28 mouse cellular contexts compared by ENCODE assay signal in the genomic region with DNA sequence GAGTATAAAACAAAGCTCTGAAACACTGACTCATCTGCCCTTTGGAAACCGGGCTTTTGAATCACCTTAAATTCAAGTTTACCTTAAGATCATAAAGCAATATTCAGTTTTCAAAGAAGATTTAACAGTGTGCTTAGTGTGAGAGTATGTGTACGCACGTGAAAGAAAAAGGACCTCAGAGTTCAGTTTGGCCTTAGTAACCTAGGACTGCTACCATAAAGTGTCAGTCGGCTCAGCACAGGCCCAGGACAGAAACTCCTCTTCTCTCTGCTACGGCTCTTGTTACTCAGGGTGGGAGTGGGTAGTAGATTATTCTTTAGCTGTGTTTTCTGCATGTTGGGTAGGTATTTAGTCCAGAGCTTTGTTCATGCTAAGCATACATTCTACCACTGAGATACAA. TPM values are rescaled to one million over a fixed set of nuclear protein-coding genes. Genes with fewer than 3 reads are reported as not detected.
A peak's percentile ranks its signal among the peaks of the same experiment; 100 is the strongest.
DNase-seq lines count a peak whose midpoint lies in the region; ATAC-seq and TF ChIP-seq lines count a peak whose summit lies in the region.
"Had no signal": no experiment of that assay in that cellular context is flagged by ENCODE, and none has a peak within 500 bp of the region (broad histone marks: within the 10 kb centered on the region; RNA-seq: fewer than 3 reads in every experiment).

No protein-coding gene starts in this region.

- WGBS in intestine, embryonic 15.5 days = 73% methylated on average over 5 of the region's 5 CpGs
- 72% methylated on average over 5 of the region's 5 CpGs for WGBS in intestine, postnatal 0 days
- WGBS in intestine, embryonic 16.5 days = 72% methylated on average over 5 of the region's 5 CpGs
- WGBS in heart, adult 2 months = 88% methylated on average over 5 of the region's 5 CpGs

- H3K9ac ChIP-seq in intestine, embryonic 15.5 days = no peak overlapping the region
- no peak overlapping the region for H3K9ac ChIP-seq in intestine, postnatal 0 days (ENCODE audit: low read depth, low read length)
- H3K9ac ChIP-seq in intestine, embryonic 16.5 days (ENCODE audit: low read depth, low read length) = no peak overlapping the region
- no peak overlapping the region for H3K9ac ChIP-seq in heart, adult 2 months (ENCODE audit: low read depth, low read length)

- no peaks in the 10 kb centered on the region for H3K9me3 ChIP-seq in intestine, embryonic 15.5 days
- no peaks in the 10 kb centered on the region for H3K9me3 ChIP-seq in intestine, postnatal 0 days (ENCODE audit: control insufficient read depth)
- H3K9me3 ChIP-seq in intestine, embryonic 16.5 days (ENCODE audit: control insufficient read depth, low read length) = no peaks in the 10 kb centered on the region
- H3K9me3 ChIP-seq: G1E had no signal

- no peak for TF ChIP-seq EP300 in heart, adult 2 months (IDR thresholded peaks at IDR 0.05; ENCODE audit: insufficient read depth, low read depth, low read length)

- no peaks in the 10 kb centered on the region for H3K79me2 ChIP-seq in heart, adult 2 months (replicated peaks; ENCODE audit: control insufficient read depth, insufficient read depth, low read length)

- DNase-seq in layer of hippocampus, adult 2 months (ENCODE audit: low spot score in 2 of 2) = no peak
- no peak for DNase-seq in layer of hippocampus, adult 18-20 months (ENCODE audit: low spot score in 2 of 2)
- DNase-seq in left cerebral cortex, adult 2 months (ENCODE audit: extremely low spot score in 1 of 2, low spot score in 2 of 2) = no peak
- no peak for DNase-seq in left cerebral cortex, postnatal 36 days (ENCODE audit: low spot score in 2 of 2)
- no peak for DNase-seq in heart, adult 2 months
- DNase-seq: adrenal gland, adult 2 months; adrenal gland, adult 8-10 months; adrenal gland, postnatal 10 days; adrenal gland, postnatal 14 days; adrenal gland, postnatal 25 days; adrenal gland, postnatal 36 days; B cell, adult 2 months; cerebellum, adult 11 months; cerebellum, adult 11-12 months had no signal

- H3K27ac ChIP-seq in intestine, embryonic 15.5 days = no peak overlapping the region
- H3K27ac ChIP-seq in intestine, postnatal 0 days (ENCODE audit: low read depth, low read length) = no peak overlapping the region
- H3K27ac ChIP-seq in layer of hippocampus, adult 2 months = 0 out of 2 replicates have a peak overlapping the region, but pooled peaks have one; percentile 32
- H3K27ac ChIP-seq in left cerebral cortex, adult 2 months = peak overlapping the region; percentile 36
- no peak overlapping the region for H3K27ac ChIP-seq in intestine, embryonic 16.5 days (ENCODE audit: low read length)
- H3K27ac ChIP-seq in heart, adult 2 months = no peak overlapping the region

- no peak overlapping the region for H3K4me2 ChIP-seq in intestine, embryonic 15.5 days (replicated peaks)
- no peak overlapping the region for H3K4me2 ChIP-seq in intestine, postnatal 0 days (replicated peaks; ENCODE audit: low read depth)
- H3K4me2 ChIP-seq in intestine, embryonic 16.5 days (ENCODE audit: low read depth, low read length) = no peak overlapping the region

- no peaks in the 10 kb centered on the region for H3K4me1 ChIP-seq in intestine, embryonic 15.5 days (replicated peaks)
- no peaks in the 10 kb centered on the region for H3K4me1 ChIP-seq in intestine, postnatal 0 days (replicated peaks; ENCODE audit: control insufficient read depth, insufficient read depth, low read length)
- H3K4me1 ChIP-seq in intestine, embryonic 16.5 days (ENCODE audit: control insufficient read depth, insufficient read depth, low read length) = no peaks in the 10 kb centered on the region
- no peaks in the 10 kb centered on the region for H3K4me1 ChIP-seq in heart, adult 2 months (ENCODE audit: control insufficient read depth, insufficient read depth, low read length)

- TF ChIP-seq POLR2A in heart, adult 2 months (IDR thresholded peaks at IDR 0.05; ENCODE audit: insufficient read depth, low read depth, low read length) = no peak

- peak; percentile 53; the same call in 1 of the 2 replicates for ATAC-seq in intestine, embryonic 15.5 days
- ATAC-seq in intestine, postnatal 0 days = no peak
- 0 out of 2 replicates have a peak, but pooled peaks have one; percentile 52 for ATAC-seq in intestine, embryonic 16.5 days
- ATAC-seq: activated CD4-positive, CD25-positive, alpha-beta regulatory T cell, adult 4 months; CD4-positive, CD25-positive, alpha-beta regulatory T cell, adult 4 months; Patski had no signal

- no peak for TF ChIP-seq CTCF in intestine, postnatal 0 days (IDR thresholded peaks at IDR 0.05; ENCODE audit: low read depth)
- no peak for TF ChIP-seq CTCF in layer of hippocampus, adult 2 months (conservative IDR thresholded peaks at IDR 0.05)
- TF ChIP-seq CTCF in left cerebral cortex, adult 2 months (IDR thresholded peaks at IDR 0.05) = no peak
- TF ChIP-seq CTCF in heart, adult 2 months (IDR thresholded peaks at IDR 0.05) = no peak

- no peaks in the 10 kb centered on the region for H3K27me3 ChIP-seq in intestine, embryonic 15.5 days (replicated peaks)
- H3K27me3 ChIP-seq in intestine, postnatal 0 days (replicated peaks; ENCODE audit: control insufficient read depth, insufficient read depth, low read length) = no peaks in the 10 kb centered on the region
- H3K27me3 ChIP-seq in intestine, embryonic 16.5 days (replicated peaks; ENCODE audit: control insufficient read depth, insufficient read depth, low read length) = no peaks in the 10 kb centered on the region
- no peaks in the 10 kb centered on the region for H3K27me3 ChIP-seq in heart, adult 2 months (ENCODE audit: control insufficient read depth, insufficient read depth, low read length)
- H3K27me3 ChIP-seq: CH12.LX, Patski had no signal

- no peak overlapping the region for H3K4me3 ChIP-seq in intestine, embryonic 15.5 days (replicated peaks)
- H3K4me3 ChIP-seq in intestine, postnatal 0 days (ENCODE audit: low read depth, low read length) = no peak overlapping the region
- no peak overlapping the region for H3K4me3 ChIP-seq in layer of hippocampus, adult 2 months
- no peak overlapping the region for H3K4me3 ChIP-seq in left cerebral cortex, adult 2 months
- no peak overlapping the region for H3K4me3 ChIP-seq in intestine, embryonic 16.5 days (ENCODE audit: low read length)
- H3K4me3 ChIP-seq in heart, adult 2 months = no peak overlapping the region

- intact Hi-C loops in left cerebral cortex, adult 2 months (cut with DNase I) = loop anchor here (1.0 to 2.0 kb wide), 3 partner anchors 44 to 75 kb away; no protein-coding TSS in a partner anchor
- intact Hi-C loops in left cerebral cortex, postnatal 36 days (cut with DNase I) = no loop called here
- intact Hi-C loops in heart, adult 2 months (cut with DNase I) = no loop called here

- H3K36me3 ChIP-seq in intestine, embryonic 15.5 days = no peaks in the 10 kb centered on the region
- no peaks in the 10 kb centered on the region for H3K36me3 ChIP-seq in intestine, postnatal 0 days (ENCODE audit: control insufficient read depth, insufficient read depth)
- no peaks in the 10 kb centered on the region for H3K36me3 ChIP-seq in intestine, embryonic 16.5 days (ENCODE audit: control insufficient read depth, insufficient read depth, low read length)
- no peaks in the 10 kb centered on the region for H3K36me3 ChIP-seq in heart, adult 2 months (ENCODE audit: control insufficient read depth, insufficient read depth, low read length)

RNA-seq across cellular contexts. Expression of gene Btbd8, which starts 11.8 kb away (rescaled TPM):
- 4.0 and 4.1 TPM in 2 replicates for polyA plus RNA-seq in intestine, embryonic 15.5 days (2015; fragmentation: Nextera tagmentation; extraction: Ambion mirVana)
- 1.3 and 1.5 TPM in 2 replicates for polyA plus RNA-seq in intestine, postnatal 0 days (2015; fragmentation: Nextera tagmentation; extraction: Ambion mirVana)
- 100 to 1,000 TPM; 105 to 114 TPM for total RNA-seq in layer of hippocampus, adult 2 months (2021)
- total RNA-seq in layer of hippocampus, adult 18-20 months (2021) = 100 to 1,000 TPM; 105 to 115 TPM
- 100 to 1,000 TPM; 161 to 177 TPM for total RNA-seq in left cerebral cortex, adult 2 months (2021)
- total RNA-seq in left cerebral cortex, postnatal 36 days (2021) = 100 to 1,000 TPM; 159 to 177 TPM
- 2.7 and 2.8 TPM in 2 replicates for polyA plus RNA-seq in intestine, embryonic 16.5 days (2015; fragmentation: Nextera tagmentation; extraction: Ambion mirVana)
- total RNA-seq in heart, adult 2 months (2021) = 1 to 10 TPM; 5.1 to 5.6 TPM
- polyA plus RNA-seq in heart, adult 2 months (2012; rRNA removed) = 0.90 and 1.2 TPM in 2 replicates

RNA-seq across cellular contexts. Expression of gene Lpcat2b, which starts 18.3 kb away (rescaled TPM):
- not detected in 2 replicates for polyA plus RNA-seq in intestine, embryonic 15.5 days (2015; fragmentation: Nextera tagmentation; extraction: Ambion mirVana)
- polyA plus RNA-seq in intestine, postnatal 0 days (2015; fragmentation: Nextera tagmentation; extraction: Ambion mirVana) = not detected in 2 replicates
- under 1 TPM in 1 of 2 experiments, not detected in 1; 0.31 TPM for total RNA-seq in layer of hippocampus, adult 2 months (2021)
- under 1 TPM; 0.10 to 0.18 TPM for total RNA-seq in layer of hippocampus, adult 18-20 months (2021)
- under 1 TPM in 1 of 2 experiments, not detected in 1; 0.33 TPM for total RNA-seq in left cerebral cortex, adult 2 months (2021)
- total RNA-seq in left cerebral cortex, postnatal 36 days (2021) = under 1 TPM in 1 of 2 experiments, not detected in 1; 0.18 TPM
- not detected in 2 replicates for polyA plus RNA-seq in intestine, embryonic 16.5 days (2015; fragmentation: Nextera tagmentation; extraction: Ambion mirVana)
- not detected for total RNA-seq in heart, adult 2 months (2021)
- 0.04 and 0.06 TPM in 2 replicates for polyA plus RNA-seq in heart, adult 2 months (2012; rRNA removed)
- total RNA-seq: adrenal gland, adult 18-20 months; adrenal gland, adult 2 months; adrenal gland, adult 8-10 months; adrenal gland, postnatal 10 days; adrenal gland, postnatal 14 days; adrenal gland, postnatal 25 days; adrenal gland, postnatal 36 days; adrenal gland, postnatal 4 days; CH12.LX; ES-E14; MEL had no signal
- polyA plus RNA-seq: activated CD4-positive, CD25-positive, alpha-beta regulatory T cell, adult 4 months; adrenal gland, adult 2 months; brain, embryonic 14.5 days; C2C12; CD4-positive, CD25-positive, alpha-beta regulatory T cell, adult 4 months; G1E; Patski had no signal

RNA-seq across cellular contexts. Expression of gene Ephx4, which starts 47.1 kb away (rescaled TPM):
- polyA plus RNA-seq in intestine, embryonic 15.5 days (2015; fragmentation: Nextera tagmentation; extraction: Ambion mirVana) = 0.44 and 0.81 TPM in 2 replicates
- 0.58 and 0.70 TPM in 2 replicates for polyA plus RNA-seq in intestine, postnatal 0 days (2015; fragmentation: Nextera tagmentation; extraction: Ambion mirVana)
- total RNA-seq in layer of hippocampus, adult 2 months (2021) = 10 to 100 TPM; 59.4 to 62.5 TPM
- 10 to 100 TPM; 59.1 to 60.8 TPM for total RNA-seq in layer of hippocampus, adult 18-20 months (2021)
- 10 to 100 TPM; 81.8 to 92.1 TPM for total RNA-seq in left cerebral cortex, adult 2 months (2021)
- 10 to 100 TPM; 73.7 to 91.4 TPM for total RNA-seq in left cerebral cortex, postnatal 36 days (2021)
- polyA plus RNA-seq in intestine, embryonic 16.5 days (2015; fragmentation: Nextera tagmentation; extraction: Ambion mirVana) = 0.21 and 0.50 TPM in 2 replicates
- total RNA-seq in heart, adult 2 months (2021) = under 1 TPM; 0.23 to 0.26 TPM
- 0.35 and 0.45 TPM in 2 replicates for polyA plus RNA-seq in heart, adult 2 months (2012; rRNA removed)
- total RNA-seq: G1E had no signal
- polyA plus RNA-seq: C2C12, G1E had no signal

RNA-seq across cellular contexts. Expression of gene Gm42669, which starts 57.8 kb away (rescaled TPM):
- 0.04 and 0.24 TPM in 2 replicates for polyA plus RNA-seq in intestine, embryonic 15.5 days (2015; fragmentation: Nextera tagmentation; extraction: Ambion mirVana)
- polyA plus RNA-seq in intestine, postnatal 0 days (2015; fragmentation: Nextera tagmentation; extraction: Ambion mirVana) = 0.08 and 0.18 TPM in 2 replicates
- under 1 TPM; 0.31 to 0.37 TPM for total RNA-seq in layer of hippocampus, adult 2 months (2021)
- total RNA-seq in layer of hippocampus, adult 18-20 months (2021) = under 1 TPM; 0.18 to 0.20 TPM
- total RNA-seq in left cerebral cortex, adult 2 months (2021) = under 1 TPM; 0.18 to 0.42 TPM
- under 1 TPM; 0.30 to 0.59 TPM for total RNA-seq in left cerebral cortex, postnatal 36 days (2021)
- 0.16 and 0.38 TPM in 2 replicates for polyA plus RNA-seq in intestine, embryonic 16.5 days (2015; fragmentation: Nextera tagmentation; extraction: Ambion mirVana)
- not detected for total RNA-seq in heart, adult 2 months (2021)
- 0.03 and 0.08 TPM in 2 replicates for polyA plus RNA-seq in heart, adult 2 months (2012; rRNA removed)
- total RNA-seq: adrenal gland, adult 18-20 months; adrenal gland, adult 2 months; adrenal gland, postnatal 14 days; adrenal gland, postnatal 25 days; adrenal gland, postnatal 36 days; adrenal gland, postnatal 4 days had no signal
- polyA plus RNA-seq: adrenal gland, adult 2 months had no signal

Comparison
In these comparisons a context has a peak if more than half of its experiments do, and no peak if none do; other contexts are left out.
1. H3K27ac ChIP-seq: peak in layer of hippocampus, adult 2 months (single experiment) and left cerebral cortex, adult 2 months (single experiment); none in intestine, embryonic 15.5 days (single experiment), intestine, postnatal 0 days (single experiment), intestine, embryonic 16.5 days (single experiment) and heart, adult 2 months (single experiment).
2. RNA of gene Btbd8, which starts 11.8 kb away (total RNA-seq): 161 to 177 TPM in left cerebral cortex, adult 2 months, 159 to 177 TPM in left cerebral cortex, postnatal 36 days, 105 to 115 TPM in layer of hippocampus, adult 18-20 months and 105 to 114 TPM in layer of hippocampus, adult 2 months; 5.1 to 5.6 TPM in heart, adult 2 months; every median in the first group is over 10 times any median in the second.
3. RNA of gene Ephx4, which starts 47.1 kb away (total RNA-seq): 81.8 to 92.1 TPM in left cerebral cortex, adult 2 months, 73.7 to 91.4 TPM in left cerebral cortex, postnatal 36 days, 59.4 to 62.5 TPM in layer of hippocampus, adult 2 months and 59.1 to 60.8 TPM in layer of hippocampus, adult 18-20 months; 0.23 to 0.26 TPM in heart, adult 2 months; every median in the first group is over 10 times any median in the second.